Mouse (Mus musculus) liver, adult 2 months (tissue): Measurements from ENCODE around the gene Rab11fip4.

Experiments used
- CTCF ChIP-seq: fragments of 200-500 bp; IDR thresholded peaks from 2 replicates; pipeline ENCODE4 v1.5.1; 2011; ENCODE audit warnings: low read depth, low read length, control low read depth
- POLR2A ChIP-seq: fragments of 200-500 bp; IDR thresholded peaks from 2 replicates; pipeline ENCODE4 v1.6.1; 2011; ENCODE audit warnings: low read length, control low read depth; ENCODE audit not compliant: insufficient read depth; ENCODE audit errors: extremely low read depth

DNA sequence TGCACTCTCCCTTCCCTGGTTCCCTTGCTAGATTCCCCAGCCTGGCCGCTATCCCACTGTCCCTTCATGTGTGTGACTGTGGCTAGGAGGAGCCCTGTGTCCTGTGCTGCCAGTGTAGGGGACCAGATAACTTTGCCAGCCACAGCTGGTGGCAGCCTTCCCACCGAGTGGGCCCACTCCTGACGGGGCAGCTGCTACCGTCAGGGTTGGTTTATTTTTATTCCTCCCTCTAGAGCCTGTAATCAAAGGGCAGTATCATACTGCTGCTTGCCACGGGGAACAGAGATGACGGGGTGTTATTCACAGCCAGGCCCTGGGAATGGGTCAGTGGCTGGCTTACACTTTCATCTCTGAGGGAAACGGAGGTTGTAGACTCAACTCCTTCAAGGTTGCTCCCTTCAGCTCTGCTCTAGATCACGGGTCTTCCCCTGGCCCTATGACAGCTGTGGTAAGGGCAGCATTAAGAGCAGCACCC lies 53.7 kb downstream of the Rab11fip4 start:
- no peak for TF ChIP-seq CTCF
- no peak for TF ChIP-seq POLR2A
